Mouse (Mus musculus) heart, adult 2 months (tissue): ENCODE results near the gene Bcap31.

Experiments used
- CTCF ChIP-seq: fragments of 200-600 bp; IDR thresholded peaks from 2 replicates; pipeline ENCODE4 v1.8.1; 2022; ENCODE audit warnings: antibody characterized with exemption, mild to moderate bottlenecking, moderate library complexity
- EP300 ChIP-seq: fragments of 200-500 bp; IDR thresholded peaks from 2 replicates; pipeline ENCODE4 v1.6.1; 2011; ENCODE audit warnings: low read depth, low read length, control low read depth; ENCODE audit not compliant: insufficient read depth
- POLR2A ChIP-seq: fragments of 200-500 bp; IDR thresholded peaks from 2 replicates; pipeline ENCODE4 v1.6.1; 2011; ENCODE audit warnings: mild to moderate bottlenecking, low read depth, low read length, control low read depth; ENCODE audit not compliant: insufficient read depth

- TF ChIP-seq EP300 = no peak
- TF ChIP-seq POLR2A = no peak
- no peak for TF ChIP-seq CTCF
These were observed 55.7 kb downstream of the Bcap31 start for GRCm38 (mm10) chrX:73660284-73660665.
